Mouse (Mus musculus): Measurements from ENCODE around the gene Olfr1331.
A peak's percentile ranks its signal among the peaks of the same experiment; 100 is the strongest.
"Not testable (repeated sequence)": the region's sequence is repeated elsewhere in the genome, so short reads cannot be mapped to it uniquely, and the experiment has no call there.

Gene Olfr1331

GRCm38 (mm10) chr4:118864349-118864748 lies at the start of gene Olfr1331:
Gene Olfr1331, plus strand, starts transcription at chr4:118864649.
- DNase-seq (ENCODE audit: low read depth) = no peak

- no peak for DNase-seq (ENCODE audit: low read depth)
These were observed 45.5 kb upstream of the Olfr1331 start for GRCm38 (mm10) chr4:118818921-118819320.

- no peak for DNase-seq (ENCODE audit: low read depth)
These were observed 28.3 kb upstream of the Olfr1331 start, which contains the start of gene Olfr1333 for GRCm38 (mm10) chr4:118836179-118836578. Gene Olfr1333, minus strand, starts transcription at chr4:118836279.

GRCm38 (mm10) chr4:118861791-118862190 lies 2.7 kb upstream of the Olfr1331 start:
- no peak for DNase-seq (ENCODE audit: low read depth)

- DNase-seq (ENCODE audit: low read depth) = peak; percentile 9
These were observed 1.7 kb upstream of the Olfr1331 start for GRCm38 (mm10) chr4:118862704-118863103.

- no peak for DNase-seq (ENCODE audit: low read depth)
These were observed 3.1 kb downstream of the Olfr1331 start for GRCm38 (mm10) chr4:118867566-118867965.

GRCm38 (mm10) chr4:118888297-118888696 lies 23.8 kb downstream of the Olfr1331 start, which contains the start of gene Olfr1330:
Gene Olfr1330, plus strand, starts transcription at chr4:118888597.
- no peak for DNase-seq (ENCODE audit: low read depth)

GRCm38 (mm10) chr4:118901981-118902380 lies 37.5 kb downstream of the Olfr1331 start:
- DNase-seq (ENCODE audit: low read depth) = peak; percentile 35

GRCm38 (mm10) chr4:118917365-118917764 lies 52.9 kb downstream of the Olfr1331 start, which contains the start of gene Olfr1329:
Gene Olfr1329, minus strand, starts transcription at chr4:118917465.
- not testable (repeated sequence) for DNase-seq (ENCODE audit: low read depth)
